Comparison of ENCODE assay signal across 8 mouse cellular contexts in the genomic region with DNA sequence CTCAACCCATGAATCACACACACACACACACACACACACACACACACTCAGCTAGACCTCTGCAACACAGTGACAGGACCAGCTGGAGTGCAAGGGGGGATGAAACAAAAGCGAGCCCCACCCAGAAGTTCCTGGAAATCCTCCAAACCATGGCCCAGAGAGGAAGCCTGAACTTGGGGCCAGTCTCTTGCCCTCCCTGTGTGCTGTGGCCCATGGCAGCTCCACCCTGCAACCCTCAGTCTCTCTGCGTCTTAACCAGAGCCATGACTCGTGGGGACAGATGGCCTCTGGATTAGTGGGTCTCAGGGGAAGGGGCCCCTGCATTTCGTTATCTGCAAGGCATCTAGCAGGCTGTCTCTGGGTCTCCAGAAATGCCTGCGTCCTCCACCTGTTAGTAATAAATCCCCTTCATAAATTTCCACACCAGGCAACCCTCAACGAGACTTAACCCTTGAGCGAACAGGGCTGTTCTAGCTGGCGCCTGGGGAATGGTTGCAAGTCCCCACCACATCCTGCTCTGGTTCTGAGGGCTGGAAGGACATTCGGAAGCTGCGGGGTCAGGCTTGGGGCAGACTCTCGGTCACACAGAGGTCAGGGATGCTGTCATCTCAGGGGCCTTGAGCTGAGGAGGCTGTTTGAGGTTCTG. TPM values are rescaled to one million over a fixed set of nuclear protein-coding genes. Genes with fewer than 3 reads are reported as not detected.
DNase-seq lines count a peak whose midpoint lies in the region; ATAC-seq and TF ChIP-seq lines count a peak whose summit lies in the region.

No protein-coding gene starts in this region.

- 0 out of 2 replicates have a peak, but pooled peaks have one; percentile 13 for ATAC-seq in hindbrain, embryonic 12.5 days (ENCODE audit: low FRiP score)
- no peak for ATAC-seq in hindbrain, postnatal 0 days
- peak; percentile 78 for ATAC-seq in limb, embryonic 14.5 days (ENCODE audit: low FRiP score, low read depth)

- no peak for TF ChIP-seq POLR2A in limb, embryonic 14.5 days (IDR thresholded peaks at IDR 0.05; ENCODE audit: borderline replicate concordance, extremely low read depth, insufficient read depth, insufficient read length)
- TF ChIP-seq POLR2A in spleen, adult 2 months (IDR thresholded peaks at IDR 0.05; ENCODE audit: low read depth, low read length): no peak

- no peaks in the 10 kb centered on the region for H3K9me3 ChIP-seq in hindbrain, embryonic 12.5 days (replicated peaks)
- H3K9me3 ChIP-seq in hindbrain, postnatal 0 days (ENCODE audit: low read length): no peaks in the 10 kb centered on the region
- no peaks in the 10 kb centered on the region for H3K9me3 ChIP-seq in limb, embryonic 14.5 days (ENCODE audit: control insufficient read depth, low read length)

- H3K36me3 ChIP-seq in hindbrain, embryonic 12.5 days: no peaks in the 10 kb centered on the region
- no peaks in the 10 kb centered on the region for H3K36me3 ChIP-seq in hindbrain, postnatal 0 days (ENCODE audit: insufficient read depth, low read length)
- no peaks in the 10 kb centered on the region for H3K36me3 ChIP-seq in limb, embryonic 14.5 days (ENCODE audit: control insufficient read depth, insufficient read depth, low read length)
- H3K36me3 ChIP-seq in spleen, adult 2 months (ENCODE audit: control insufficient read depth, insufficient read depth, low read length): no peaks in the 10 kb centered on the region

- no peak overlapping the region for H3K4me2 ChIP-seq in hindbrain, embryonic 12.5 days (replicated peaks)
- no peak overlapping the region for H3K4me2 ChIP-seq in hindbrain, postnatal 0 days (ENCODE audit: low read depth, low read length)
- H3K4me2 ChIP-seq in limb, embryonic 14.5 days (replicated peaks; ENCODE audit: low read depth, low read length, severe bottlenecking): peak overlapping the region; percentile 18

- no peak for TF ChIP-seq CTCF in hindbrain, postnatal 0 days (IDR thresholded peaks at IDR 0.05; ENCODE audit: low read depth)
- no peak for TF ChIP-seq CTCF in spleen, adult 2 months (IDR thresholded peaks at IDR 0.05; ENCODE audit: extremely low read depth, insufficient read depth, insufficient read length, insufficient replicate concordance)

- DNase-seq in hindbrain, postnatal 0 days (ENCODE audit: low spot score): no peak
- peak; percentile 51 for DNase-seq in adrenal gland, postnatal 14 days
- DNase-seq in heart, postnatal 14 days: peak; percentile 49 to 59
- DNase-seq in limb, embryonic 14.5 days (ENCODE audit: low spot score): peak; percentile 89
- peak in 1 of 2 experiments; percentile 48 for DNase-seq in spleen, adult 2 months (ENCODE audit: low read depth in 1 of 2, low spot score in 2 of 2)
- no peak for DNase-seq in right cerebral cortex, adult 18-20 months
- no peak for DNase-seq in frontal cortex, postnatal 10 days (ENCODE audit: low spot score in 2 of 2)

- H3K27me3 ChIP-seq in hindbrain, embryonic 12.5 days: peaks cover 9% of the 10 kb centered on the region
- H3K27me3 ChIP-seq in hindbrain, postnatal 0 days (ENCODE audit: insufficient read depth, low read length): no peaks in the 10 kb centered on the region
- no peaks in the 10 kb centered on the region for H3K27me3 ChIP-seq in limb, embryonic 14.5 days (ENCODE audit: control insufficient read depth, insufficient read depth, low read length)
- H3K27me3 ChIP-seq in spleen, adult 2 months (ENCODE audit: control insufficient read depth, insufficient read depth, low read length): no peaks in the 10 kb centered on the region

- 37% methylated on average over 11 of the region's 11 CpGs for WGBS in hindbrain, embryonic 12.5 days
- 46% methylated on average over 11 of the region's 11 CpGs for WGBS in hindbrain, postnatal 0 days
- WGBS in limb, embryonic 14.5 days: 6% methylated on average over 11 of the region's 11 CpGs
- 9% methylated on average over 11 of the region's 11 CpGs for WGBS in spleen, adult 2 months

- no peak overlapping the region for H3K4me3 ChIP-seq in hindbrain, embryonic 12.5 days
- no peak overlapping the region for H3K4me3 ChIP-seq in hindbrain, postnatal 0 days (ENCODE audit: low read length)
- H3K4me3 ChIP-seq in limb, embryonic 14.5 days (replicated peaks; ENCODE audit: low read length): no peak overlapping the region
- H3K4me3 ChIP-seq in spleen, adult 2 months (ENCODE audit: extremely low read depth, insufficient read depth, insufficient read length): no peak overlapping the region

- H3K4me1 ChIP-seq in hindbrain, embryonic 12.5 days: peaks cover 59% of the 10 kb centered on the region
- peaks cover 8% of the 10 kb centered on the region for H3K4me1 ChIP-seq in hindbrain, postnatal 0 days (ENCODE audit: insufficient read depth, low read length)
- peaks cover 82% of the 10 kb centered on the region for H3K4me1 ChIP-seq in limb, embryonic 14.5 days (ENCODE audit: control insufficient read depth, insufficient read depth, low read length)
- peaks cover 58% of the 10 kb centered on the region; the same call in 1 of the 2 replicates for H3K4me1 ChIP-seq in spleen, adult 2 months (ENCODE audit: control insufficient read depth, insufficient read depth, insufficient read length)

- no peak overlapping the region for H3K9ac ChIP-seq in hindbrain, embryonic 12.5 days
- no peak overlapping the region for H3K9ac ChIP-seq in hindbrain, postnatal 0 days (replicated peaks; ENCODE audit: low read length)
- no peak overlapping the region for H3K9ac ChIP-seq in limb, embryonic 14.5 days (ENCODE audit: low read depth, low read length, severe bottlenecking)

- H3K27ac ChIP-seq in hindbrain, embryonic 12.5 days: no peak overlapping the region; the same call in 1 of the 2 replicates
- no peak overlapping the region for H3K27ac ChIP-seq in hindbrain, postnatal 0 days
- peak overlapping the region; percentile 71 for H3K27ac ChIP-seq in limb, embryonic 14.5 days (replicated peaks; ENCODE audit: low read depth, low read length)
- H3K27ac ChIP-seq in spleen, adult 2 months (ENCODE audit: insufficient read depth, low read length): peak overlapping the region; percentile 82

- intact Hi-C loops in heart, postnatal 14 days (cut with DNase I): no loop called here

RNA-seq across cellular contexts. Expression of a gene that starts 24.6 kb away (rescaled TPM):
- 17.2 and 17.5 TPM in 2 replicates for polyA plus RNA-seq in hindbrain, embryonic 12.5 days (2016; fragmentation: Nextera tagmentation; extraction: Ambion mirVana)
- total RNA-seq in hindbrain, postnatal 0 days (2014; rRNA removed): 47.8 and 50.3 TPM in 2 replicates
- polyA plus RNA-seq in hindbrain, postnatal 0 days (2015; fragmentation: Nextera tagmentation; extraction: Ambion mirVana): 11.5 and 12.4 TPM in 2 replicates
- total RNA-seq in adrenal gland, postnatal 14 days (2021): 10.1 and 10.3 TPM in 2 replicates
- 1 to 10 TPM; 9.6 to 9.9 TPM for total RNA-seq in heart, postnatal 14 days (2021)
- polyA plus RNA-seq in limb, embryonic 14.5 days (2012; rRNA removed): 34.4 and 43.6 TPM in 2 replicates
- 25.4 and 26.8 TPM in 2 replicates for polyA plus RNA-seq in limb, embryonic 14.5 days (2014; fragmentation: Nextera tagmentation; extraction: Ambion mirVana)
- polyA plus RNA-seq in spleen, adult 2 months (2012; rRNA removed): 2.3 and 3.7 TPM in 2 replicates

Comparison
In these comparisons a context has a peak if more than half of its experiments do, and no peak if none do; other contexts are left out.
1. H3K27ac ChIP-seq: peak in limb, embryonic 14.5 days (single experiment) and spleen, adult 2 months (single experiment); none in hindbrain, embryonic 12.5 days (single experiment) and hindbrain, postnatal 0 days (single experiment).
2. DNase-seq: peak in adrenal gland, postnatal 14 days (single experiment), heart, postnatal 14 days (2 of 2) and limb, embryonic 14.5 days (single experiment); none in hindbrain, postnatal 0 days (single experiment), right cerebral cortex, adult 18-20 months (single experiment) and frontal cortex, postnatal 10 days (0 of 2).